Mouse (Mus musculus): Measurements from ENCODE around the gene Enoph1.

DNA sequence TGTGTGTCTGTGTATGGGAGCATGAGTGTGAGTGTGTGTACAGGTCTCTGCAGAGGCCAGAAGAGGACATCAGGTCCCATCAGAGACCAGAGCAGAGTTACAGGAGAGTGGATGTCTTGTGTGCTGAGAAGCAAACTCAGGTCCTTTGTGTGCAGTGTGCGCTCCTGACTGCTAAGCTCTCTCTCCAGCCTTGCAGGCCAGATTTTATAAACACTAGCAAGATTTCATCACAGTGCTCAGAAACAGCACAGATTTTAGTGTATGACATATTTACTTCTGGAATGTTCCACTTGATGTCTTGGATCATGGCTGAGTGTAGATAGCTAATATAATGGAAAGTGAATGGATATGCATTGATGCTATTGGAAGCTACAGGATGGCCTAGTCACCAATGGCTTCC lies 62.6 kb downstream of the Enoph1 start:
- TF ChIP-seq CTCF (IDR thresholded peaks at IDR 0.05; ENCODE audit: low read depth, low read length) (no peak), POLR2A (IDR thresholded peaks at IDR 0.05; ENCODE audit: insufficient read depth, low read length) (no peak)

All from ES-Bruce4 (cell line).